Mouse (Mus musculus): ENCODE results near the gene Slc9b1.

GRCm38 (mm10) chr3:135333763-135334162, 14.1 kb upstream of the Slc9b1 start:
- TF ChIP-seq POLR2A (IDR thresholded peaks at IDR 0.05; ENCODE audit: extremely low read depth, insufficient read depth, low read length) (no peak), CTCF (IDR thresholded peaks at IDR 0.05; ENCODE audit: extremely low read depth, insufficient read depth, low read length) (no peak)
